Mouse (Mus musculus) gonadal fat pad, adult 2 months (tissue): ENCODE data around the gene Rimklb. TPM values are rescaled to one million over a fixed set of nuclear protein-coding genes. Genes with fewer than 3 reads are reported as not detected.
"Not testable (repeated sequence)": the region's sequence is repeated elsewhere in the genome, so short reads cannot be mapped to it uniquely, and the experiment has no call there.

Experiments used
- DNase-seq: peaks from one replicate; pipeline ENCODE4 v3.0.0-alpha.2; 2012; ENCODE audit warnings: low read depth
- polyA plus RNA-seq: library from polyadenylated mRNA; depleted of rRNA; stranded (reverse); fragments of >200 nt; gene quantifications from 2 replicates; pipeline ENCODE4 v1.2.3, GENCODE M21; 2012; rRNA removed

The Rimklb gene
- 2.2 and 2.9 TPM in 2 replicates for polyA plus RNA-seq

DNA sequence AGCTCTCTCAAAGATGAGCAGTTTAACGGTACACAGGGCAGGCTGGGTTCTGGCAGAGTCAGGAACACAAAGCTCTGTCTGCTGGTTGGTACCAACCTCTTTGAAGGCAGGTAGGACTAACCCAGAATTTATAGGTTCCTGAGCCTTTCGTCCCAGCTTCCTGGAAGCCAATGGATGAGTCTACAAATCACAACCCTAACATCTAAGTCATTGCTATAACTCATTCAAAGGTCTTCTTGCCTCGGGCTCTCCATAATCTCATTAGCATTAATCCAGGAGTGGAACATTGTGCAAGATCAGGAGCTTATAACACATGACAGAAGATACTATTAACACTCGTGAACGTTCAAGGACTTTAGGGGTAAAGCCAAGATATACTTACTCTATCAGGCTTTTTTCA lies at the start of gene Rimklb:
Gene Rimklb (minus strand): TSS at position 101 of the 400 bp plus-strand sequence.
- no peak for DNase-seq

DNA sequence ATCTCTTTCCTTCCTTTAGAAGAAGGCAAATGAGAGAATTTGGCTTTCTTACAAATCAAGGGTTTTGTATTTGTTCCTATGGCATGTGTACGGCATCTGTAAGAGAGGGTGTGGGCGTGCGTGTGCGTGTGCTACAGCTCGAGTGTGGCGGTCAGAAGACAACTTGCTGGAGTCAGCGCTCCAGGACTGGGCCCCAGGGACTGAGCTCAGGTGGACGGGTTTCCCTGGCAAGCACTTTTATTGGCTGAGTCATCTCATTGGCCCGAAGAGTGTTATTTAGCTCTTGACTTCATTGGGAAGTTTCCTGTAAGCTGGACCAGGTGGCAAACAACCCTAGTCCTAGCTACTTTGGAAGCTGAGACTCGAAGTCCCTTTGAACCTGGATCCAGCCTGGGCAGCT lies 47.4 kb upstream of the Rimklb start:
- no peak for DNase-seq

DNA sequence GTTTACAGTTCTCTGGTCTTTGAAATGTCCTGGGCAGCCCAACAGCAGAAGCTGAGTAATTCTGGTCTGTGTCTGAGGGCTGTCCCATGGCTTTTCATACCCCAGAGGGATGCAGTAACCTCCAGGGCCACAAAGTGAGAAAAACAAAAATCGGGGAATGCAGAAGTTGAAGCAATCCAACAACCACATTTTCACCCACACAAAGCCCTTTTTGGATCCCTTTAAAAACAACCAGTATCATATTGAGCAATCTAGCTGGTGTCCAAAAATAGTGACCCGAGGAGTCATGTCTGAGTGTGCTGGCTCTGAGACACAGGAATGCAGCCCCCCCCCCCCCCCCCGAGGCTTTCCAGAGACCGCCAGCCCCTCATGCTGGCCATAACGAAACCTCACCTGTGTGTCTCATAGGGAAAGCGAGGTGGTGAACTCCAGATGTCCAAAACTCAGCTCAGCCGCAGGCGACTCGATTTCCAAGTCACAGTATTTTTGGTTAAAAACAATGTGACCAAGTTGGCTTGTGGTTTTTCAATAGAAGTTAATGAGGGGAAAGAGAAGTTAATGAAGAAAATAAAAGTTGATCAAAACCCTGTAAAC lies 46.8 kb upstream of the Rimklb start:
- DNase-seq = no peak

DNA sequence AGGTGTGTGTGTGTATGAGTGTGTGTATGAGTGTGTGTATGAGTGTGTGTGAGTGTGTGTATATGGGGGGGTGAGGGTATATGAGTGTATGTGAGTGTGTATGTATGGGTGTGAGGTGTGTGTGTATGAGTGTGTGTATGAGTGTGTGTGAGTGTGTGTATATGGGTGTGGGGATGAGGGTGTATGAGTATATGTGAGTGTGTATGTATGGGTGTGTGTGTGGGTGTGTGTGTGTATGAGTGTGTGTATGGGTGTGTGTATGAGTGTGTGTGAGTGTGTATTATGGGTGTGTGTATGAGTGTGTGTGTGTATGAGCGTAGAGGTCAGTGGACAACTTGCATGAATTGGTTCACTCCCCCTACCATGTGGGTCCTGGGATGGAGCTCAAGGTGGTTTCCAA lies 46.1 kb upstream of the Rimklb start:
- no peak for DNase-seq

DNA sequence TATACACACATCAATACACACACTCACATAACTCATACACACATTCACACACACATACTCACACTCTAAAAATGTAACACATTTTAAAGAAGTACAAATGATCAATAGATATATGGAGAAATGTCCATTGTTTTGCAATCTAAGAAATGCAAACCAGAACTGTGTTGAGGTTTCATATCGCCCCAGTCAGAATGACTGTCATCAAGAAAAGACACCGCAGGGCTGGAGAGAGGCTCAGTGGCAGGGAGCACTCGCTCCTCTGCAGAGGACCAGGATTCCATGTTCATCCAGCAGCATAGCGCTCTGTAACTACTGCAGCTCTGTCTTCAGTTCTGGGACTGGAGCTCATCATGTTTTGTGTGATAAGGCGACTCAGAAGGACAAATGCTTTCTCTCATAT lies 45.0 kb upstream of the Rimklb start:
- no peak for DNase-seq

DNA sequence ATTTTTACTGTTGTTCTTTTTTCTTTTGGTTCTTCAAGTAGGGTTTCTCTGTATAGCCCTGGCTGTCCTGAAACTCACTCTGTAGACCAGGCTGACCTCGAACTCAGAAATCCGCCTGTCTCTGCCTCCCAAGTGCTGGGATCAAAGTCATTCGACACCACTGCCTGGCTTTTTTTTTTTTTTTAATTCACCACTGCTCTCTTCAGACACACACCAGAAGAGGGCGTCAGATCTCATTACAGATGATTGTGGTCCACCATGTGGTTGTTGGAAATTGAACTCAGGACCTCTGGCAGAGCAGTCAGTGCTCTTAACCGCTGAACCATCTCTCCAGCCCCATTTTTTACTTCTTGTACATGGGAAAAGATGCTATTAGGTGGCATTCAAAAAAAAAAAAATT lies 43.9 kb upstream of the Rimklb start:
- DNase-seq = not testable (repeated sequence)

DNA sequence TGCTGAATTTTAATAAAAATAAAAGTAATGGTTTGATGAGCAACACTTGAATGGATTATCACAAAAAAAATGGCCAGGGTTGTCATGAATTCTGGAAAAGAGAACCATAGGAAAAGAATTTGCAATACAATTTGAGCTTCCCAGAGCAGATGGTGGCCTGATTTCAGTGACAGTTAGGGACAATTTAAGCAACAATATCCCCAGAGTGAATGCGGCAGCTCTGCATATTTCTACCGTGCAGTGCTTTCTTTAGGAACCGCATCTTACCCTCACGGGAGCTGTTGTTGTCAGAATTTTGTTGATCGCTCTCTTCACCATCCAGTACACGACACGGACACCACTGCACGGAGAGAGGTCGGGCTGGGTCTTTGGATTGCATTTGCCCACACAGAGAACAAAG lies 41.0 kb upstream of the Rimklb start:
- no peak for DNase-seq

DNA sequence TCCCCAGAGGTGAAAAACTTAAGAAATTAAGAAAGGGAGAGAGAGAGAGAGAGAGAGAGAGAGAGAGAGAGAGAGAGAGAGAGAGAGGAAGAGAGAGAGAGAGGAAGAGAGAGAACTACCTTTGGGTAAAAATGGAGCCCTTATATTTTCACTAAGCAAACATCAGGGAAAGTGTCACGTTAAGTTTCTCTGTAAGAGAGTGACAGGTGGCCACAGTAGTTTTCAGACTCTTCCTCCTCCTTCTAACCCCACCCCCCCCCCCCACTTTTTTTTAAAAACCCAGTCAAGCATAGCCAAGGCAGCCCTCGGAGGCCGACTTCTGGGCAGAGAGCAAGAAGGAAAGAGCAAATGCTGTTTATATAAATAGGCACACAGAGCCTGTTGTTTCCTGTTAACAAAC lies 35.5 kb upstream of the Rimklb start:
- no peak for DNase-seq

DNA sequence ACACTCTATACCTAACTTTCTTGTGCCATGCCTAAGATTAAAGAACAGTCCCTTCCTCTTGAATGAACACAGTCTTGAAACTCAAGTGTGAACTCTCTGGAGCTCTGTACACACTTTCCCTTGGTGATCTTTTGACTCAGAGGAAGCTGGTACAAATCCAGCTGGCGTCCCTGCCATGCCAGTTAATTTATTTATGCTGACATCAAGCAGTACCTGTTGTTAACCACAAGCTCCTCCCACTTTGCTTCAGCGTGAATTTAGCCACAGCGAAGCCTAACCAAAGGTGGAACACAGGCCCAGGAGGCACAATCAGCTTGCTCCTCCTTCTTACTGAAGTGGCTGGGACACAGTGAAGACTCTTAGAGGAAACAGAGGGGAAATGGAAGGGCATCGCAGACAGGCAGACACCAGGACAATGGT lies 34.3 kb upstream of the Rimklb start:
- peak; percentile 27 for DNase-seq

DNA sequence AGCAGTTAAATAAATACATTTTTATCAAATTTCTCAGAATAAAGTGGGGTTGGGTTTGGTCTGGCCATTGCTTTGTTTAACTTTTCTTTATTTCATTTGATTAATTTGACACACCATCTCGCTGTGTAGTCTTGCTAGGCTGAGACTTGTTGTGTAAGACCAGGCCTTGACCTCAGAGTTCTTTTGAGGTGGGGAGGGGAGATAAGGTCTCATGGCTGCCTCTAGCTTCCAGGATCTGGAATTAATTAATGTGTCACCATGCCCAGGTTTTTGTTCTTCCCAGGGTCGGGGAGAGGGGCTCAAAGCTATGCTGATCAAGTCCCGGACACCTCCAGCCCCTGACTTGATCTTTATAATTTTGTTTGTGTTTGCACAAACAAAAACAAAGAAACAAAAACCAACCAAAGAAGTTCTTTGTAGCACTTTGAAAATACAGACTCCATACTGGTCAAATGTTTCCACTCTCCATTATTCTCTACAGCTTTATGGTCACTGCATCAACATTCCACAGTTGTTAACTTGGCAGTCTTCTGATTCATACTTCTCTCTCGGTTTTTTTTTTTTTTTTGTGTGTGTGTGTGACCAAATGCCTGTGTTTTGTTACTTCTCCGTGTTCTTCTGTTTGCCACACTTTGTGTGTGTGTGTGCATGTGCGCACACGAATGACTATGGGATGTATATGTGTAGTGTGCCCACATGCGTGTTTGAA lies 33.1 kb upstream of the Rimklb start:
- no peak for DNase-seq

DNA sequence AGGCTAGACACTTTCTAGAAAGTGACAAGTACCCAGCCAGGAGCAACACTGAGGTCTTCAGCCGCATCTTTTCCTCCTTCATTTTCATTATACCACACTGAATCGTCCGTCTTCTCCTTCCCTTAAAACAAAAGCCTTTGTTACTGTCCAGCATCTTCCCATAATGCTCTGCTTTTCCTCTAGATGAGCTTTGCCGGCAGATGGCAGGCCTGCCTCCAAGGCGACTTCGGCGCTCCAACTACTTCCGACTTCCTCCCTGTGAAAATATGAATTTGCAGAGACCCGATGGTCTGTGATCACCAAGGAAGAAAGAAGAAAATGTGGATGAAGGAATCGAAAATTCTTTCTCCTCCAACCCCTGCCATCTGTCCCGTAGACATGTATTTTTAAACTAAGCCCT lies 29.6 kb upstream of the Rimklb start:
- DNase-seq = no peak

DNA sequence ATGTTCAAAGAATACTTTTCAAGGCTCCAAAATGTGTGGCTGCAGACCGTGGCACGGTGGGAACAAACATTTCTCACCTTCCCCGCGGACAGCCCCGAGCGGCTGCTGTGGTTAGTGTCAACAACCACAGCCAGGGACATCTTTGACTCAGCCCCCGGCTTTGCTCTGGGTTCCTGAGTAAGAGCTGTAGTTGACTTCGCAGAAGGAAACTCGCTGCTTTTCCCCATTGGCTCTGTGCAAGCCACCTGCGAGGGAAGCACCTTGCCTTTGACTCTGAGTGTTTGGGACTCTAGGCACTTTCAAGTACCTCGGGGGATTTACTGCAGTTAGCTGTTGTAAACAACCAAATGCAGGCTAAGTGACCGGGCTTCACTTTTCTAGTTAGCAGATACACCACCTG lies 29.0 kb upstream of the Rimklb start:
- no peak for DNase-seq

DNA sequence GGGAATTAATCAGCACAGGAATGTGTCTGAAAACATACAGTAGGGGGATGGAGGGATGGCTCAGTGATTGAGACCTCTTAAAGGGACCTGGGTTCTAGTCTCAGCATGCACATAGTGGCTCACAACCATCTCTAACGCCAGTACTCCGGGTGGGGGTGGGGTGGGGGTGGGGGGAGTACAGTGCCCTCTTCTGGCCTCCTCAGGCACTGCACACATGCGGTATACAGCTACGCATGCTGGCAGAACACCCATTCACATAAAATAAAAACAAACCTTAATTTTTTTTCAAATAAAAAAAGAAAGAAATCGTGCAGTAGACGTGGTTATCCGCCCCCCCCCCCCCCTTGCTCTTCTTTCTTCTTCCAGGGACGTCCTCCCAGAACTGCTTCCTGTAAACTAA lies 24.7 kb upstream of the Rimklb start:
- DNase-seq = no peak

DNA sequence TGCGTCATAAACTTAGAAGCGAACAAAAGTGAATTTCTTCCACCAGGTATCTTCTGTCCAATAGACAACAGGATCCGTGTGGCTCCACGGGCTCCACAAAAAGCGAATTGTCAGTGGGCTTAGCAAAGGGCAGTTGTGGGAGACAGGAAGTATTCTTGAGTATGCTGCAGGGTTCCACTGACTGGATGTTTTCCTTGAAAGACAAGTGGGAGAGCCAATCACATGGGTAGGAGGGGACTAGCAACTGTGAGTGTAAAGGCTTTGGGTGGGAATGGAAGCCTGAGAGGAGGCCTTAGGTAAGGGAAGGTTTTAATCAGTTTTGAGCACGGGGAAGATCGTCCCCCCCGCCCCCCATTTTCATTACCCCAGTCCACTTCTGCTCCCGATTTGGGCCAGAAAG lies 24.0 kb upstream of the Rimklb start:
- no peak for DNase-seq

DNA sequence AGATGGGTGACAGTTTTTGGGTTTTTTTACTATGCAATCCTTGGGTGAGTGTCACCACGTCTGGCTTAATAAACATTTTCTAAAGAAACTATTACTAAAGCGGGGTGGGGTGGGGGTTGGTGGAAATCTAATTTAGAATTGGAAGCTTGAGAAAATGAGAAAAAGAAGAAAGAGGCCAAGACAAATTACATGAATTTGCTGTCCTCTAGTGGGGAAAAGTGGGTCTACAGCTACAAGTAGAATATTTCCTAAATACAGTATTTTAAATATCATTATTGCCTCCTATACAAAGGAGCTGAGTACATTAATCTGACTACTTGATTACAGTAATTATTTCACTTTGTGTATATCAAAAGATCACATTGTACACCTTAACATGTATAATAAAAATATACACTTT lies 20.8 kb upstream of the Rimklb start:
- DNase-seq = no peak

DNA sequence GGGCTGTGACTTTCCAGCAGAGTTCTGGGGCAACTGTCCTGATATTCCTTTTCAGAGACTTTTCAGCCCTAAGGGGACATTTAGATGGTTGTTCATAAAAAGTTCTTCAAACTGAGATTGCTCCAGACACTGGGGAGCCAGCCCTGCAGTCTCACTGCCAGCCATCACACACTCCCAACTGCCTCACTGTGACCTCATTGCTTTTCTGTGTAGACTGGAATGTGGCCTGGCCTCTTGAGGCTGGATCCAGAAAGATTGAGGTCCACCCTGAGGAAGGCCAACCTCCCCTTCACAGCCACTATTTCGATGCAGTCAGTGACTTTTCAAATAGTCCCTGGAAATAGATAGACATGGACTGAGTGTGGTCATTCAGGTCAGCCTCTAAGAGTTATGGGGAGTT lies 19.1 kb upstream of the Rimklb start:
- no peak for DNase-seq

DNA sequence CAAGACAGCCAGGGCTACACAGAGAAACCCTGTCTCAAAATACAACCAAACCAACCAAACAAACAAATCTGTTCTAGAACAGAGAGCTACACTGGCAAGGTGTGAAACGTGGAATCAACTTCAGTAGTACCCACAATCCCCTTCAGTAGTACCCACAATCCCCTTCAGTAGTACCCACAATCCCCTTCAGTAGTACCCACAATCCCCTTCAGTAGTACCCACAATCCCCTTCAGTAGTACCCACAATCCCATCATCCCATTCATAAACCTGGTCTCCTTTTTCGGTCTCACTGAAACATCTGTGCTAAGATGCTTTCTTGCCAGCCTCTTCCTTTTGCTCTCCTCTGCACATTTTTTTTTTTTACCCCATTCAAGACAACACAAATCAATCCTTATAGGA lies 17.2 kb upstream of the Rimklb start:
- not testable (repeated sequence) for DNase-seq

DNA sequence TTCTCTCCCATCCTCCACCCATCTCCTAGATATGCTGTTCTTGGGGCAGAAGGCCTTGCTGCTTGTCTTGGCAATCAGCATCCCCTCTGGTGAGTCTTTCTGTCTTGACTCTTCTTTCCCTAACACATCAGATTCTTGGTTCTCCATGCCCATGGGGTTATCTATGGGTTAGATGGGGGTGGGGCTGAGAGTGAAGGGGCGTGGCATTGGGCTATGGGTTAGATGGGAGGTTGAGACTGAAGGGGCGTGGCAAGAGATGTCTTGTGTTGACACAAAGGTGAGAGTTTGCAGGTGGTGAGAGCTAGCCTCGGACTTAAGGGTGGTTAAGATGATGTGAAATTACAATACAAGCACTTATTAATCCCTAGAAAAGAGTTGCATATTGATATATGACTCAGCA lies 15.8 kb upstream of the Rimklb start:
- DNase-seq = no peak

DNA sequence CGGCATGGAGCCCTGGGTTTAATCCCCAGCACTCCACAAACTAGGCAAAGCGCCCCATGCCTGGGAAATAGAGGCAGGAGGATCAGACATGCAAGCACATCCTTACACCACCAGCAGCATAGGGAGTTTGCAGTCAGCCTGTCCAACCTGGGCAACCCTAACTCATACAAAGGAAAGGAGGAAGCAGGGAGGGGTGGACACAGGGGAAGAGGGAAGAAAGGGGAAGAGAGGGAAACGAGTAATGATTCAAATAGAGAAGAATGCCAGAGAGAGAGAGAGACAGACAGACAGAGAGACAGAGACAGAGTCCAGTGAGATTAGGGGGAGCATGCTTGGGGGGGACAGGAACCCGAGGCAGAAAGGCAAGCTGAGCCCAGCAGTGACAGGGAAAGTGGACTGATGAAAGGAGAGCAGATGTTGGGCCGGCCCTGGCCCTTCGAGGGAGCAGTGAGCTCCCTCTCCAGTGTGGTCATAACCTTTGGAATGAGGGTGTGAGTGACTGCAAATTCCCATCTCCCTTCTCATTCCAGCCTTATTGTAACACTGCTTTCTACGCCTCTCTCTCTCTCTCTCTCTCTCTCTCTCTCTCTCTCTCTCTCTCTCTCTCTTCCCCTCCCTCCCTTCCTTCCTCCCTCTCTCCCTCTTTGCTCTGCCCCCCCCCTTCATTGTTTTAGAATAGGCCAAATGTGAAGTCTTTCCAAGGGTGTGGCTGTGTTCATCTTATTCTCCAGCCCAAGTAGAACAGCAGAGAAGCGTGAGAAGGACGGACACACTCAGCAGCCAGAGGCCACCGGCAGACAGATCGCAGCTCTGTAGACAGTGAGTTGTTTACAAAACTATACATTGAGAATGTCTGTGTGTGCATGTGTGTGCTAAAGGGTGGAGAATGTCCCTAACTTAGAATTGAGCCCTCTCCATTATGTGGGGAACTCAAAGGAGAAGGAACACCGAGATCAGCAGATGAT lies 14.6 kb upstream of the Rimklb start:
- no peak for DNase-seq

DNA sequence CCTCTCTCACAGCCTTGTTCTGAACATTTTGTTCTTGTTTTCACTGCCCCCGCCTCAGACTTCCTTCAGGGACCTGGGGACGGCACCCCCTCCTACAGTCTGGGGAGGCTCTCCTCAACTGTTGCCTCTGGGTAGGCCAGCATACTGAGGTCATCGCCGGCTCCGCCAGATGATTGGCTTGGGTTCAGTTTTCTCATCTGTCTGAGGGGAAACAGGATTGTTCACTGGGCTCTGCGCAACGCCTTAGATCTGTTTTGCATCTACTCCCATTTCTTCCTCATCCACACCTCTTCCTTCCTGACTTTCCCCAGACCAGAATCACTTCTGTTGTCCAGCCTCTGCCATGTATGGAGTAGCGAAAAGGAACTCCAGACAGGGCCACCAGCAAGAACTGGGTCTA lies 9.9 kb upstream of the Rimklb start:
- DNase-seq = no peak

DNA sequence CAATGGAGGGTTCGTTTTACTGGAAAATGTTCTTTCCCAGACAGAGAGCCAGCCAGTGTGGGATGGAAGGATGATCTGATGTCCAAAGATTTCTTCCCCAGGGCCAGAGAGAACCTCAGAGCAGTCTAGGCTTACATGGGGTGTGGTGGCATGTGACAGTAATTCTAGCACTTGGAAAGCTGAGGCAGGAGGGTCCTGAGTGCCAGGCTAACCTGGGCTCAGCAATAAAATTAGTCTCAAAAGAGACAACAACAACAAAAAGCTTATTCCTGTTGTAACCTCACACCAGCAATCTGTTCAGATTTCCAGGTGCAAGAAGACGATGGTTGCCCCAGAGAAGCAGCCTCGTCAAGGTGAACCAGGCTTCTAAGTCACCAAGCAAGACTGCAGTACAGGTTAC lies 7.0 kb upstream of the Rimklb start, which contains the start of gene Mfap5:
Gene Mfap5 (plus strand): TSS at position 301 of the 400 bp plus-strand sequence.
- no peak for DNase-seq

DNA sequence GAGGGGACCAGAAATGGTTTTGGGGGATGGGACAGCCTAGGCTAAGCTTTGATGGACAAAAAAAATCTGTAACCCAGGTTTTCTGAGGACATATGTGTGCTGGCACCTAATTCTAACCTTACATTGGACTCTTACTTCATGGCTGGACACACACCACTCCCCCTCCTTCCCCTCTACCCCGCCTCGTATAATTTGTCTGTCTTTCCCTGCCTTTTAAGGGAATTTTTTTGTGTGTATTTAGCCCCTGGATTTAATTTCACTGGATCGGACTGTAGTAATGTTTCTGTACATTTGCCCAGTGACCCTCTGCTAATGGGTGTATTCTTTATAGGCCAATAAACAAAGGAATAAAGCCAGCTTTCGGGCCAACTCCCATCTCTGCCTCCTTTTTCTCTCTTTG lies 6.5 kb upstream of the Rimklb start:
- DNase-seq = no peak

DNA sequence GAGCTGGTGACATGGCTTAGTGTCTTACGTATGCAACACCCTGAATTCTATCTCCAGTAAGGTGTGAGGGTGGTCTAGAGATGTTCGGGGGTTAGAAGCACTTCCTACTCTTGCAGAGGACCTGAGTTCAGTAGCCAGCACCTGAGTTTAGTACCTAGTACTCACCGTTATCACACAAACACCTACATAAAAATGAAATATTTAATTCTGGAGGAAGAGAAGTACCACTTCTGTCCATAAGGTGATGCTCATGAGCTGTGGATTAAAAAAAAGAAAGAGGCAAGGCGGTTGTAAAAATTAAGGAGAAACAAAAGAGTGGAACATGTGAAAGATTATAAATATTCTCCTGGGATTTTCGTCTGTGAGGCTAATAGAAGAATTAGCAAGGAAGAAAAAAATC lies 2.1 kb downstream of the Rimklb start:
- DNase-seq = no peak
